Mouse (Mus musculus) stomach, embryonic 14.5 days (tissue): Measurements from ENCODE around the gene Rps8. TPM values are rescaled to one million over a fixed set of nuclear protein-coding genes. Genes with fewer than 3 reads are reported as not detected.

ENCODE experiments used
- ATAC-seq: fragments of 200-750 bp; cut with Nextera tagmentation; 2 replicates; pipeline ENCODE4 v1.8.0; 2017; ENCODE audit warnings: low read depth, moderate TSS enrichment; ENCODE audit not compliant: insufficient number of reproducible peaks, insufficient read depth, low FRiP score
- H3K27ac ChIP-seq: fragments of 300-500 bp; sonication (generic); 2 replicates; pipeline ENCODE4 v1.5.1; 2014; ENCODE audit warnings: mild to moderate bottlenecking, low read length, moderate library complexity, mixed read lengths
- H3K27me3 ChIP-seq: fragments of 300-500 bp; sonication (generic); 2 replicates; pipeline ENCODE4 v1.6.1; 2014; ENCODE audit warnings: low read length, control low read depth, mixed read lengths; ENCODE audit not compliant: control insufficient read depth, insufficient read depth
- H3K36me3 ChIP-seq: fragments of 300-500 bp; sonication (generic); 2 replicates; pipeline ENCODE4 v1.6.1; 2014; ENCODE audit warnings: mild to moderate bottlenecking, control low read depth, low read length, moderate library complexity, mixed read lengths; ENCODE audit not compliant: control insufficient read depth, insufficient read depth
- H3K4me1 ChIP-seq: fragments of 300-500 bp; sonication (generic); 2 replicates; pipeline ENCODE4 v1.6.1; 2014; ENCODE audit warnings: low read length, control low read depth, mixed read lengths; ENCODE audit not compliant: control insufficient read depth, insufficient read depth
- H3K4me2 ChIP-seq: fragments of 300-500 bp; sonication (generic); replicated peaks from 2 replicates; pipeline ENCODE4 v1.6.1; 2014; ENCODE audit warnings: low read depth, low read length, control low read depth
- H3K4me3 ChIP-seq: fragments of 300-500 bp; sonication (generic); 2 replicates; pipeline ENCODE4 v1.5.1; 2014; ENCODE audit warnings: low read depth, low read length, control low read depth
- H3K9ac ChIP-seq: fragments of 300-500 bp; sonication (generic); replicated peaks from 2 replicates; pipeline ENCODE4 v1.6.1; 2014; ENCODE audit warnings: low read depth, mild to moderate bottlenecking, control low read depth, low read length, moderate library complexity, mixed read lengths
- H3K9me3 ChIP-seq: fragments of 300-500 bp; sonication (generic); 2 replicates; pipeline ENCODE4 v1.6.1; 2016; ENCODE audit warnings: low read depth, low read length, control low read depth; ENCODE audit not compliant: control insufficient read depth
- WGBS: fragments of 180-500 bp; shearing (Covaris S2); extraction: QIAGEN DNeasy Blood & Tissue Kit; methylation state at CpG from one replicate; pipeline ENCODE4 v1.1.7; 2014; 5-methylcytosine and 5-hydroxymethylcytosine counted together
- polyA plus RNA-seq: library from polyadenylated mRNA; unstranded; fragments of >200 nt; fragmentation: Nextera tagmentation; extraction: Ambion mirVana; gene quantifications from 2 replicates; pipeline ENCODE4 v1.2.1, GENCODE M21; 2014

Rps8 gene
- polyA plus RNA-seq: 1,401 and 1,488 TPM in 2 replicates

GRCm38 (mm10) chr4:117155792-117156355, at the start of gene Rps8:
Gene Rps8 (minus strand): TSS chr4:117156243.
- Histone ChIP-seq H3K9ac (peak within 1 kb of the TSS; percentile 99), H3K4me2 (peak within 1 kb of the TSS; percentile 63), H3K9me3 (no peaks in the 10 kb centered on the region), H3K4me3 (peak within 1 kb of the TSS; percentile 97), H3K27me3 (no peaks in the 10 kb centered on the region), H3K36me3 (peaks cover 48% of the 10 kb centered on the region), H3K4me1 (peaks cover 14% of the 10 kb centered on the region; the same call in 1 of the 2 replicates), H3K27ac (peak within 1 kb of the TSS; percentile 95)
- ATAC-seq: peak; percentile 91
- under 1% methylated on average over 52 of the region's 52 CpGs for WGBS

- H3K27ac ChIP-seq: peak overlapping the region; percentile 67; the same call in 1 of the 2 replicates
- H3K9me3 ChIP-seq: no peaks in the 10 kb centered on the region
- ATAC-seq: no peak
- no peak overlapping the region for H3K4me2 ChIP-seq
- H3K9ac ChIP-seq: no peak overlapping the region
- no peaks in the 10 kb centered on the region for H3K4me1 ChIP-seq
- H3K27me3 ChIP-seq: no peaks in the 10 kb centered on the region
- 68% methylated on average over 4 of the region's 4 CpGs for WGBS
- H3K4me3 ChIP-seq: no peak overlapping the region
- H3K36me3 ChIP-seq: no peaks in the 10 kb centered on the region
Observed at GRCm38 (mm10) chr4:117202992-117203354, 46.9 kb upstream of the Rps8 start.

GRCm38 (mm10) chr4:117202046-117202991, 46.3 kb upstream of the Rps8 start:
- peak overlapping the region; percentile 35 for H3K4me2 ChIP-seq
- no peaks in the 10 kb centered on the region for H3K27me3 ChIP-seq
- H3K36me3 ChIP-seq: no peaks in the 10 kb centered on the region
- H3K9me3 ChIP-seq: no peaks in the 10 kb centered on the region
- peak overlapping the region; percentile 20 for H3K4me3 ChIP-seq
- peak; percentile 85; the same call in 1 of the 2 replicates for ATAC-seq
- peak overlapping the region; percentile 18; the same call in 1 of the 2 replicates for H3K9ac ChIP-seq
- no peaks in the 10 kb centered on the region for H3K4me1 ChIP-seq
- H3K27ac ChIP-seq: peak overlapping the region; percentile 67; the same call in 1 of the 2 replicates
- WGBS: 2% methylated on average over 25 of the region's 25 CpGs

- 94% methylated on average over 14 of the region's 14 CpGs for WGBS
- H3K9me3 ChIP-seq: no peaks in the 10 kb centered on the region
- H3K27me3 ChIP-seq: no peaks in the 10 kb centered on the region
- no peaks in the 10 kb centered on the region for H3K4me1 ChIP-seq
- no peak overlapping the region for H3K4me2 ChIP-seq
- ATAC-seq: no peak
- H3K9ac ChIP-seq: no peak overlapping the region
- no peak overlapping the region for H3K4me3 ChIP-seq
- H3K36me3 ChIP-seq: no peaks in the 10 kb centered on the region
- H3K27ac ChIP-seq: no peak overlapping the region
Observed at GRCm38 (mm10) chr4:117191804-117192203, 35.8 kb upstream of the Rps8 start.

- 59% methylated on average over 7 of the region's 7 CpGs for WGBS
- Histone ChIP-seq H3K9ac (no peak overlapping the region), H3K9me3 (no peaks in the 10 kb centered on the region), H3K4me3 (no peak overlapping the region), H3K4me1 (no peaks in the 10 kb centered on the region), H3K27ac (peak overlapping the region; percentile 81; the same call in 1 of the 2 replicates), H3K4me2 (no peak overlapping the region), H3K27me3 (no peaks in the 10 kb centered on the region), H3K36me3 (no peaks in the 10 kb centered on the region)
- ATAC-seq: no peak
Observed at GRCm38 (mm10) chr4:117190660-117191059, 34.6 kb upstream of the Rps8 start.

GRCm38 (mm10) chr4:117189856-117190543, 34.0 kb upstream of the Rps8 start:
- Histone ChIP-seq H3K9ac (peak overlapping the region; percentile 45), H3K36me3 (no peaks in the 10 kb centered on the region), H3K27me3 (no peaks in the 10 kb centered on the region), H3K4me1 (no peaks in the 10 kb centered on the region), H3K4me3 (peak overlapping the region; percentile 34), H3K9me3 (no peaks in the 10 kb centered on the region), H3K27ac (peak overlapping the region; percentile 81), H3K4me2 (peak overlapping the region; percentile 49)
- 0% methylated on average over 9 of the region's 9 CpGs for WGBS
- peak; percentile 86 for ATAC-seq

- H3K36me3 ChIP-seq: no peaks in the 10 kb centered on the region
- peak overlapping the region; percentile 34 for H3K4me3 ChIP-seq
- H3K9me3 ChIP-seq: no peaks in the 10 kb centered on the region
- peak overlapping the region; percentile 81 for H3K27ac ChIP-seq
- peak; percentile 76 for ATAC-seq
- peak overlapping the region; percentile 45 for H3K9ac ChIP-seq
- under 1% methylated on average over 16 of the region's 16 CpGs for WGBS
- H3K4me1 ChIP-seq: no peaks in the 10 kb centered on the region
- no peaks in the 10 kb centered on the region for H3K27me3 ChIP-seq
- peak overlapping the region; percentile 49 for H3K4me2 ChIP-seq
Observed at GRCm38 (mm10) chr4:117189382-117189855, 33.4 kb upstream of the Rps8 start.

GRCm38 (mm10) chr4:117188969-117189368, 32.9 kb upstream of the Rps8 start:
- Histone ChIP-seq H3K36me3 (no peaks in the 10 kb centered on the region), H3K9ac (peak overlapping the region; percentile 45; the same call in 1 of the 2 replicates), H3K4me2 (peak overlapping the region; percentile 49), H3K27me3 (no peaks in the 10 kb centered on the region), H3K27ac (peak overlapping the region; percentile 81), H3K4me1 (no peaks in the 10 kb centered on the region), H3K4me3 (peak overlapping the region; percentile 34), H3K9me3 (no peaks in the 10 kb centered on the region)
- 50% methylated on average over 3 of the region's 3 CpGs for WGBS
- ATAC-seq: no peak
